Mouse (Mus musculus) G1E (cell line): ENCODE data around the gene March6. TPM values are rescaled to one million over a fixed set of nuclear protein-coding genes. Genes with fewer than 3 reads are reported as not detected.

Source experiments
- ATAC-seq: 2 replicates; pipeline ENCODE4 v1.8.0; 2016; ENCODE audit warnings: mild to moderate bottlenecking; ENCODE audit not compliant: insufficient number of reproducible peaks, poor library complexity, low FRiP score, severe bottlenecking; ENCODE audit errors: extremely low read depth
- DNase-seq: peaks from one replicate; pipeline ENCODE4 v3.0.0; 2012; ENCODE audit warnings: low spot score
- H3K27me3 ChIP-seq: 2 replicates; pipeline ENCODE4 v1.6.1; 2012; ENCODE audit warnings: mild to moderate bottlenecking, low read length, inconsistent platforms; ENCODE audit not compliant: insufficient read depth
- H3K36me3 ChIP-seq: replicated peaks from 2 replicates; pipeline ENCODE3; 2012; ENCODE audit warnings: mild to moderate bottlenecking, inconsistent platforms
- H3K4me1 ChIP-seq: 2 replicates; pipeline ENCODE4 v1.6.1; 2012; ENCODE audit warnings: low read depth, low read length, inconsistent platforms, mixed read lengths; ENCODE audit not compliant: insufficient read depth
- H3K4me3 ChIP-seq: 2 replicates; pipeline ENCODE4 v1.5.1; 2012; ENCODE audit warnings: low read depth, mild to moderate bottlenecking, inconsistent platforms, low read length, moderate library complexity, mixed read lengths
- H3K9me3 ChIP-seq: replicated peaks from 2 replicates; pipeline ENCODE4 v1.6.1; 2012; ENCODE audit warnings: inconsistent platforms
- CTCF ChIP-seq: IDR thresholded peaks from 2 replicates; pipeline ENCODE4 v1.5.1; 2012; ENCODE audit warnings: low read depth, low read length, inconsistent platforms, mixed read lengths
- GATA1 ChIP-seq: IDR thresholded peaks from 2 replicates; pipeline ENCODE4 v1.6.1; 2012; ENCODE audit warnings: borderline replicate concordance, low read length, inconsistent platforms, mixed read lengths
- GATA2 ChIP-seq: IDR thresholded peaks from 2 replicates; pipeline ENCODE4 v1.6.1; 2012; ENCODE audit warnings: low read depth, low read length, inconsistent platforms, borderline replicate concordance
- POLR2AphosphoS5 ChIP-seq: IDR thresholded peaks from 2 replicates; pipeline ENCODE4 v1.6.1; 2012; ENCODE audit warnings: low read depth, low read length, inconsistent platforms; ENCODE audit not compliant: insufficient replicate concordance
- TAL1 ChIP-seq: conservative IDR thresholded peaks from 2 replicates; pipeline ENCODE4 v1.6.1; 2012; ENCODE audit warnings: low read depth, low read length, inconsistent platforms, mixed read lengths
- polyA plus RNA-seq: library from polyadenylated mRNA; stranded (reverse); fragments of >175 nt; gene quantifications from 2 replicates; pipeline ENCODE4 v1.2.3, GENCODE M21; 2012
- total RNA-seq, 2 experiments: library from RNA; stranded (forward) in 1 of 2; stranded (reverse) in 1 of 2; fragments of 200-1000 nt in 1 of 2; fragments of >200 nt in 1 of 2; fragmentation: Nextera tagmentation in 1 of 2; gene quantifications; 2 replicates each; pipeline ENCODE4 v1.2.3; 2014 to 2017

Gene March6
- total and polyA plus RNA-seq, 3 experiments = 44.3 to 64.9 (median 61.1) TPM

GRCm38 (mm10) chr15:31569325-31570022, 38.6 kb upstream of the March6 start:
- ATAC-seq = no peak
- DNase-seq = no peak
- H3K4me1 ChIP-seq = 0 out of 2 replicates have a peak, but pooled peaks cover 5% of the 10 kb centered on the region

GRCm38 (mm10) chr15:31568581-31568996, 37.7 kb upstream of the March6 start:
- ATAC-seq (no peak), DNase-seq (no peak)
- Histone ChIP-seq H3K4me3 (no peak overlapping the region), H3K27me3 (peaks cover 31% of the 10 kb centered on the region), H3K36me3 (no peaks in the 10 kb centered on the region), H3K9me3 (no peaks in the 10 kb centered on the region), H3K4me1 (0 out of 2 replicates have a peak, but pooled peaks cover 4% of the 10 kb centered on the region)
- TF ChIP-seq CTCF (no peak), GATA1 (no peak), TAL1 (no peak), POLR2AphosphoS5 (no peak), GATA2 (no peak)

More at GRCm38 (mm10) chr15:31569325-31570022, 38.6 kb upstream of the March6 start:
- no peaks in the 10 kb centered on the region for H3K9me3 ChIP-seq
- no peaks in the 10 kb centered on the region for H3K36me3 ChIP-seq
- peaks cover 27% of the 10 kb centered on the region for H3K27me3 ChIP-seq
- no peak overlapping the region for H3K4me3 ChIP-seq
- no peak for TF ChIP-seq GATA2
- no peak for TF ChIP-seq TAL1
- TF ChIP-seq POLR2AphosphoS5 = no peak
- TF ChIP-seq GATA1 = no peak
- no peak for TF ChIP-seq CTCF

- no peak for DNase-seq
- ATAC-seq = no peak
- H3K4me1 ChIP-seq = peaks cover 4% of the 10 kb centered on the region; the same call in 1 of the 2 replicates
- H3K36me3 ChIP-seq = no peaks in the 10 kb centered on the region
- H3K9me3 ChIP-seq = peaks cover 2% of the 10 kb centered on the region
- TF ChIP-seq TAL1 = no peak
- no peak for TF ChIP-seq CTCF
- TF ChIP-seq GATA2 = no peak
- TF ChIP-seq POLR2AphosphoS5 = no peak
- TF ChIP-seq GATA1 = no peak
- peaks cover 31% of the 10 kb centered on the region for H3K27me3 ChIP-seq
- H3K4me3 ChIP-seq = no peak overlapping the region
Observed at GRCm38 (mm10) chr15:31567431-31567830, 36.6 kb upstream of the March6 start.

DNA sequence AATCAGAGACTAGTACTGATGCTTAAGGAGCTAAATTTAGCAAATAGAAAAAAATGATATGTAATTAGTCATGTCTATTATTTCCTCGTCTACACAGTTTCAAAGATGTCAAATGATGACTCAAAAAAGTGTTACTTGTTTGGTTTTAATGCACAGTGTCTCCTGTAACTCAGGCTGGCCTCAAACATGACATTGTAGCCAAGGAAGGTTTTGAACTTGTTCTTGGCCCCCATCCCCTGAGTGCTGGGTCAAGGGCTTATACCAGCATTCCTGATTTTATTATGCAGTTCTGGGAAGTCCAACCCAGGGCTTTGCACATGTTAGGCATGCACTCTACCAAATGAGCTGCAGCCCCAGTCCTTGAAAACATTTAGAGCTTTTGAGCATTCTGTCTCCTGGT, 34.9 kb upstream of the March6 start:
- peaks cover 28% of the 10 kb centered on the region for H3K27me3 ChIP-seq

GRCm38 (mm10) chr15:31565184-31565583, 34.3 kb upstream of the March6 start, which contains the start of gene Cmbl:
TSS of gene Cmbl (plus strand) at chr15:31565389.
- ATAC-seq (no peak), DNase-seq (no peak)
- Histone ChIP-seq H3K9me3 (peaks cover 7% of the 10 kb centered on the region), H3K4me3 (no peak within 1 kb of the TSS), H3K27me3 (peaks cover 24% of the 10 kb centered on the region), H3K4me1 (peaks cover 4% of the 10 kb centered on the region; the same call in 1 of the 2 replicates), H3K36me3 (no peaks in the 10 kb centered on the region)
- TF ChIP-seq POLR2AphosphoS5 (no peak), GATA2 (no peak), TAL1 (no peak), GATA1 (no peak), CTCF (no peak)

More for the DNA sequence above, 34.9 kb upstream of the March6 start:
- H3K36me3 ChIP-seq = no peaks in the 10 kb centered on the region
- ATAC-seq (no peak), DNase-seq (no peak)
- H3K9me3 ChIP-seq = peaks cover 7% of the 10 kb centered on the region
- TF ChIP-seq TAL1 = no peak
- no peak for TF ChIP-seq GATA1
- no peak for TF ChIP-seq GATA2
- TF ChIP-seq CTCF = no peak
- no peak for TF ChIP-seq POLR2AphosphoS5
- H3K4me1 ChIP-seq = peaks cover 4% of the 10 kb centered on the region; the same call in 1 of the 2 replicates
- no peak overlapping the region for H3K4me3 ChIP-seq

DNA sequence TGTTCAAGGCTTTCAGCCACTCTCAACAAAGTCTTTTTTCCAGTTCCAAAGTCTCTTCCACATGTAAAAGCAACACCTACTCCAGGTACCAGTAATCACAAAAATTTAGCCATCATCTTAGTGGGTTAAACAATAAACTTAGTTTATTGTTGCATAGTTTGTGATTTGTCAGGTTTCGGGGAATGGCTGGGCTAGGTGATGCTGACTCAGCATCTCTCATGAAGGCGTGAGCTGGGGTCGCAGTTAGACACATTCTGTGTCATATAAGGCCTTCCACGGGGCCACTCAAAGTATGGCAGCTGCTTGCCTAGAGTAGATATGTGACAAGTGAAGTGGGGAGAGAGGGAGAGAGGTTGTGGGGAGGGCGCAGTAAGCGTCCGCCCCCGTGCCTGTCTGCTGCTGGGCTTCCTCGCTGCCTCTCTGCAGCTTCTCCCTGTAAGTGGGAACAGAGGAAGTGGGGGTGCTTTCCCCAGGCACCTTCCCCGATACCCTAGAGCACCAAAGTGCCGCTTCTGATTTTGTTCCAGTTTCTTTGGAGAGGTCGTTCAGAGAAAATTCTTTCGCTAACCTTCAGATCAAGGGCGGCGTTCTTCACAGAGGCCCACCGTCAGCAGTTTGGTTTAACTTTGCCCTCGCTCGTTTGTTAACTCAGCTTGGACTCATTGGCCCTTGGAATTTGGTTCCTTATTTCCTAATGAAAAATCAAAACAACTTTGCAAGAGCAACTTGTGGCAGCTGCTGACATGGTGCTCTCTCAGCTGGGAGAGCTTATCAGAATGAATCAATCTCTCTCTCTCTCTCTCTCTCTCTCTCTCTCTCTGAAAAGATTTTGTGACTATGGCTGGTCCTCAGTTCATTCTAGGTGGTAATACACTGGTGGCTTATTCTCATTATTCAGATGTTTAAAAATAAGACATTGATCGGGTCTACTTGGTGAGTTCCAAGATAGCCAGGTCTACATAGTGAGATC, 33.0 kb upstream of the March6 start:
- Histone ChIP-seq H3K27me3 (peaks cover 17% of the 10 kb centered on the region), H3K9me3 (peaks cover 7% of the 10 kb centered on the region), H3K36me3 (no peaks in the 10 kb centered on the region), H3K4me1 (peaks cover 4% of the 10 kb centered on the region; the same call in 1 of the 2 replicates), H3K4me3 (no peak overlapping the region)
- no peak for DNase-seq
- TF ChIP-seq CTCF = no peak
- ATAC-seq = no peak
